8 mouse cellular contexts compared by ENCODE assay signal in the genomic region with DNA sequence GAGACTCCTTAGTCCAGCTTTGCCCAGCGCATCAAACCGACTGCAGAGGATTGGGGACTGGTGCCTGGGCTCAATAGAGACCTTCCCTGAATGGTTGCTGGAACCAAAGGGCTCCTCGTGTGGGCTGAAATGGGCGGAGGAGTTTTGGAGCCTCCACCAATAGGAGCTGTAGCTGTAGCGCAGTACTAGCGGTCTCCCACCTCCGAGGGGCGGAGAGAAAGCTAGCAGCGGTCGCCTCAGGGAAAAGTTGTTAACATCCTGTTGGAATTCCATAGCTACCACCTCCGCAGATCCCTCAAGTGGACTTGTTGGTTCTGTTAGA. TPM values are rescaled to one million over a fixed set of nuclear protein-coding genes. Genes with fewer than 3 reads are reported as not detected.
A peak's percentile ranks its signal among the peaks of the same experiment; 100 is the strongest.
DNase-seq lines count a peak whose midpoint lies in the region; ATAC-seq and TF ChIP-seq lines count a peak whose summit lies in the region.

A gene (minus strand): TSS at position 67 of the 322 bp plus-strand sequence.

- no peaks in the 10 kb centered on the region for H3K9me3 ChIP-seq in E14TG2a.4 (ENCODE audit: low read length)
- no peaks in the 10 kb centered on the region for H3K9me3 ChIP-seq in forebrain, embryonic 12.5 days
- no peaks in the 10 kb centered on the region for H3K9me3 ChIP-seq in midbrain, embryonic 15.5 days

- TF ChIP-seq CTCF in E14TG2a.4 (conservative IDR thresholded peaks at IDR 0.05; ENCODE audit: low read length), result no peak

- H3K4me3 ChIP-seq in E14TG2a.4 (replicated peaks; ENCODE audit: low read length), result peak within 1 kb of the TSS; percentile 68
- peak within 1 kb of the TSS; percentile 37 for H3K4me3 ChIP-seq in forebrain, embryonic 12.5 days (replicated peaks)
- H3K4me3 ChIP-seq in midbrain, embryonic 15.5 days, result peak within 1 kb of the TSS; percentile 35

- peaks cover 18% of the 10 kb centered on the region for H3K4me1 ChIP-seq in E14TG2a.4 (replicated peaks; ENCODE audit: low read depth, low read length)
- H3K4me1 ChIP-seq in forebrain, embryonic 12.5 days, result peaks cover 16% of the 10 kb centered on the region
- peaks cover 17% of the 10 kb centered on the region for H3K4me1 ChIP-seq in midbrain, embryonic 15.5 days

- H3K9ac ChIP-seq in forebrain, embryonic 12.5 days, result no peak within 1 kb of the TSS
- H3K9ac ChIP-seq in midbrain, embryonic 15.5 days, result peak within 1 kb of the TSS; percentile 7

- peaks cover 64% of the 10 kb centered on the region for H3K27me3 ChIP-seq in E14TG2a.4 (ENCODE audit: insufficient read depth, low read length)
- peaks cover 36% of the 10 kb centered on the region for H3K27me3 ChIP-seq in forebrain, embryonic 12.5 days
- H3K27me3 ChIP-seq in midbrain, embryonic 15.5 days (replicated peaks), result peaks cover 20% of the 10 kb centered on the region

- peak; percentile 7 for DNase-seq in adrenal gland, postnatal 14 days
- DNase-seq in adrenal gland, postnatal 4 days (ENCODE audit: low spot score in 2 of 2), result no peak
- DNase-seq in layer of hippocampus, adult 9-11 months, result peak; percentile 25

- no peak within 1 kb of the TSS for H3K27ac ChIP-seq in forebrain, embryonic 12.5 days
- no peak within 1 kb of the TSS for H3K27ac ChIP-seq in midbrain, embryonic 15.5 days

- ATAC-seq in forebrain, embryonic 12.5 days (ENCODE audit: low FRiP score), result peak; percentile 92
- ATAC-seq in midbrain, embryonic 15.5 days (replicated peaks), result peak; percentile 89
- ATAC-seq in activated CD4-positive, CD25-positive, alpha-beta regulatory T cell, adult 4 months, result no peak
- no peak for ATAC-seq in erythroblast, adult 5-6 weeks (replicated peaks; ENCODE audit: low FRiP score, poor library complexity, severe bottlenecking)

- no peaks in the 10 kb centered on the region for H3K36me3 ChIP-seq in E14TG2a.4 (ENCODE audit: insufficient read depth, low read length)
- no peaks in the 10 kb centered on the region for H3K36me3 ChIP-seq in forebrain, embryonic 12.5 days (replicated peaks)
- H3K36me3 ChIP-seq in midbrain, embryonic 15.5 days (replicated peaks), result no peaks in the 10 kb centered on the region

- WGBS in forebrain, embryonic 12.5 days, result 6% methylated on average over 11 of the region's 11 CpGs
- WGBS in midbrain, embryonic 15.5 days, result 5% methylated on average over 11 of the region's 11 CpGs

- peak within 1 kb of the TSS; percentile 63 for H3K4me2 ChIP-seq in forebrain, embryonic 12.5 days
- H3K4me2 ChIP-seq in midbrain, embryonic 15.5 days, result peak within 1 kb of the TSS; percentile 76

RNA-seq across cellular contexts. Expression of the gene that starts here (rescaled TPM):
- total RNA-seq in adrenal gland, postnatal 14 days (2021), result not detected in 2 replicates
- total RNA-seq in adrenal gland, postnatal 4 days (2021), result not detected
- 0.29 TPM in 1 of 2 replicates, not detected in the other for polyA plus RNA-seq in forebrain, embryonic 12.5 days (2016; fragmentation: Nextera tagmentation; extraction: Ambion mirVana)
- 2.1 TPM in 2 replicates for polyA plus RNA-seq in midbrain, embryonic 15.5 days (2015; fragmentation: Nextera tagmentation; extraction: Ambion mirVana)
- not detected for polyA plus RNA-seq in activated CD4-positive, CD25-positive, alpha-beta regulatory T cell, adult 4 months (2017; shearing (Covaris generic))
- not detected in 2 replicates for total RNA-seq in erythroblast, adult 5-6 weeks (2015; ENCODE audit: low replicate concordance)
- not detected in 2 replicates for total RNA-seq in erythroblast, adult 5-6 weeks (2017; ENCODE audit: low replicate concordance)

Comparison
In these comparisons a context has a peak if more than half of its experiments do, and no peak if none do; other contexts are left out.
1. Peak in DNase-seq in adrenal gland, postnatal 14 days; RNA of the gene not detected or under 1 TPM.
2. Peak in ATAC-seq, H3K4me3 ChIP-seq and H3K4me2 ChIP-seq in forebrain, embryonic 12.5 days; RNA of the gene not detected or under 1 TPM.